Mouse (Mus musculus) spleen, adult 2 months (tissue): ENCODE data around the gene Hoxc9. TPM values are rescaled to one million over a fixed set of nuclear protein-coding genes. Genes with fewer than 3 reads are reported as not detected.

Experiments used
- DNase-seq, 2 experiments: peaks; one replicate each; pipeline versions ENCODE4 v3.0.0 to v3.0.0-alpha.2; 2012 to 2021; ENCODE audit warnings: low spot score in 2 of 2, low read depth in 1 of 2
- H3K27ac ChIP-seq: fragments of 200-500 bp; 2 replicates; pipeline ENCODE4 v1.5.1; 2012; ENCODE audit warnings: low read length, inconsistent platforms; ENCODE audit not compliant: insufficient read depth
- H3K27me3 ChIP-seq: fragments of 200-500 bp; 2 replicates; pipeline ENCODE4 v1.6.1; 2012; ENCODE audit warnings: mild to moderate bottlenecking, moderate library complexity, low read length, inconsistent platforms; ENCODE audit not compliant: control insufficient read depth, insufficient read depth
- H3K36me3 ChIP-seq: fragments of 200-500 bp; 2 replicates; pipeline ENCODE4 v1.6.1; 2012; ENCODE audit warnings: mild to moderate bottlenecking, low read length, inconsistent platforms; ENCODE audit not compliant: control insufficient read depth, insufficient read depth
- H3K4me1 ChIP-seq: fragments of 200-500 bp; 2 replicates; pipeline ENCODE4 v1.6.1; 2011; ENCODE audit warnings: inconsistent platforms; ENCODE audit not compliant: control insufficient read depth, insufficient read depth, insufficient read length
- H3K4me3 ChIP-seq: fragments of 200-500 bp; 2 replicates; pipeline ENCODE4 v1.5.1; 2011; ENCODE audit warnings: mild to moderate bottlenecking, inconsistent platforms; ENCODE audit not compliant: insufficient read depth, insufficient read length; ENCODE audit errors: extremely low read depth
- CTCF ChIP-seq: fragments of 200-500 bp; IDR thresholded peaks from 2 replicates; pipeline ENCODE4 v1.5.1; 2011; ENCODE audit warnings: mild to moderate bottlenecking, inconsistent platforms; ENCODE audit not compliant: insufficient read depth, insufficient read length, insufficient replicate concordance; ENCODE audit errors: extremely low read depth
- POLR2A ChIP-seq: fragments of 200-500 bp; IDR thresholded peaks from 2 replicates; pipeline ENCODE4 v1.6.1; 2011; ENCODE audit warnings: low read depth, low read length, inconsistent platforms
- WGBS: fragments of 180-500 bp; shearing (Covaris S2); methylation state at CpG from one replicate; pipeline ENCODE4 v1.1.7; 2018; 5-methylcytosine and 5-hydroxymethylcytosine counted together
- polyA plus RNA-seq: library from polyadenylated mRNA; depleted of rRNA; stranded (reverse); fragments of >200 nt; gene quantifications from 2 replicates; pipeline ENCODE4 v1.2.3, GENCODE M21; 2012

Hoxc9 gene
- polyA plus RNA-seq, 1 experiment, result not detected

DNA sequence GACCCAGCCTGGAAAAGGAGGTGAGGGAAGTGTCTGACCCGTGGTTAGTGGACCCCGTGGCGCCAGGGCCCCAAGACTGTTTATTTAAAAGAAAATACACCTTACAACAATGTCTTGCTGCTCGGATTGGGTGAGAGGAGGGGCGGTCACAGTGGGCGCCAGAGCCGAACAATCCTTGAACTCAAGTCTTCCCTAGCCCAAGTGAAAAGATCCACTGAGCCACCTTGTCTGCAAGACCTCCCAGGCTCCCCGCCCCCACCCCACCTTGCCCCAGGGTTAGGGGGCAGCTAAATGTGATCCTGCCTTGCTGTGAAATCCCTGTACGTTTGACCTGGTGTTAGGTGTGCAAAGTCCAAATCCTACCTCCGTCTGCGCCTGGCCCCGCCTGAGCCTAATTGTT, 19.3 kb upstream of the Hoxc9 start:
- WGBS, result 7% methylated on average over 12 of the region's 12 CpGs
- Histone ChIP-seq H3K4me1 (no peaks in the 10 kb centered on the region), H3K36me3 (no peaks in the 10 kb centered on the region), H3K4me3 (no peak overlapping the region), H3K27ac (no peak overlapping the region), H3K27me3 (peaks cover 50% of the 10 kb centered on the region)
- TF ChIP-seq CTCF (no peak), POLR2A (no peak)
- DNase-seq, result no peak

- no peak overlapping the region for H3K27ac ChIP-seq
- peaks cover 46% of the 10 kb centered on the region for H3K27me3 ChIP-seq
- H3K4me3 ChIP-seq, result no peak overlapping the region
- TF ChIP-seq CTCF, result no peak
- TF ChIP-seq POLR2A, result no peak
- WGBS, result 6% methylated on average over 13 of the region's 13 CpGs
- peaks cover 2% of the 10 kb centered on the region; the same call in 1 of the 2 replicates for H3K4me1 ChIP-seq
- no peak for DNase-seq
- no peaks in the 10 kb centered on the region for H3K36me3 ChIP-seq
Observed at GRCm38 (mm10) chr15:102959663-102960191, 16.5 kb upstream of the Hoxc9 start.

GRCm38 (mm10) chr15:102961728-102962127, 14.5 kb upstream of the Hoxc9 start:
- no peak for DNase-seq
- peaks cover 2% of the 10 kb centered on the region; the same call in 1 of the 2 replicates for H3K4me1 ChIP-seq
- no peak overlapping the region for H3K27ac ChIP-seq
- H3K27me3 ChIP-seq, result peaks cover 42% of the 10 kb centered on the region
- no peak for TF ChIP-seq CTCF
- TF ChIP-seq POLR2A, result no peak
- WGBS, result 9% methylated on average over 6 of the region's 6 CpGs
- H3K36me3 ChIP-seq, result no peaks in the 10 kb centered on the region
- H3K4me3 ChIP-seq, result no peak overlapping the region

DNA sequence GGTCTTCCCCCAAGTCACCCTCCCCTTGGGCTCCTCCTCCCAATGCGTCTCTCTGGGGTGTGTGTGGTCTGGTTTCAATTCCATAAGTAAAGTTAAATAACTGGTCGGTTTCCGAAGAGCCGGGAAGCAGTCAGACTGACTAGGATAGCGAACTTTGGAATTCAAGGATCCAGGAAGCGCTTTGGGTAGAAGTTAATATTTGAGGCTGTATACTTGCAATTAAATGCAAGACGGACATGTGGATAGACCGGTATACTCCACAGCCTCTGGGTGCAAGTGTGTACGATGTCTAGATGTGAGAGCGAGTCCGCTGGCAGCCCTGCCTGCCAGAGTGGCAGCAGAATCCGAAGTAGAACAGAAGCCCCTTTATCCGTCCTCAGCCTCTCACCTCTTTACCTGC, 13.7 kb upstream of the Hoxc9 start:
- no peaks in the 10 kb centered on the region for H3K36me3 ChIP-seq
- TF ChIP-seq POLR2A (no peak), CTCF (no peak)
- WGBS, result 12% methylated on average over 13 of the region's 13 CpGs
- H3K27ac ChIP-seq, result no peak overlapping the region
- peaks cover 2% of the 10 kb centered on the region; the same call in 1 of the 2 replicates for H3K4me1 ChIP-seq
- no peak overlapping the region for H3K4me3 ChIP-seq
- H3K27me3 ChIP-seq, result peaks cover 43% of the 10 kb centered on the region
- DNase-seq, result no peak

GRCm38 (mm10) chr15:102963259-102963658, 13.0 kb upstream of the Hoxc9 start:
- TF ChIP-seq POLR2A (no peak), CTCF (no peak)
- Histone ChIP-seq H3K4me3 (no peak overlapping the region), H3K27me3 (peaks cover 48% of the 10 kb centered on the region), H3K4me1 (peaks cover 2% of the 10 kb centered on the region; the same call in 1 of the 2 replicates), H3K27ac (no peak overlapping the region), H3K36me3 (no peaks in the 10 kb centered on the region)
- WGBS, result 16% methylated on average over 8 of the region's 8 CpGs
- no peak for DNase-seq

DNA sequence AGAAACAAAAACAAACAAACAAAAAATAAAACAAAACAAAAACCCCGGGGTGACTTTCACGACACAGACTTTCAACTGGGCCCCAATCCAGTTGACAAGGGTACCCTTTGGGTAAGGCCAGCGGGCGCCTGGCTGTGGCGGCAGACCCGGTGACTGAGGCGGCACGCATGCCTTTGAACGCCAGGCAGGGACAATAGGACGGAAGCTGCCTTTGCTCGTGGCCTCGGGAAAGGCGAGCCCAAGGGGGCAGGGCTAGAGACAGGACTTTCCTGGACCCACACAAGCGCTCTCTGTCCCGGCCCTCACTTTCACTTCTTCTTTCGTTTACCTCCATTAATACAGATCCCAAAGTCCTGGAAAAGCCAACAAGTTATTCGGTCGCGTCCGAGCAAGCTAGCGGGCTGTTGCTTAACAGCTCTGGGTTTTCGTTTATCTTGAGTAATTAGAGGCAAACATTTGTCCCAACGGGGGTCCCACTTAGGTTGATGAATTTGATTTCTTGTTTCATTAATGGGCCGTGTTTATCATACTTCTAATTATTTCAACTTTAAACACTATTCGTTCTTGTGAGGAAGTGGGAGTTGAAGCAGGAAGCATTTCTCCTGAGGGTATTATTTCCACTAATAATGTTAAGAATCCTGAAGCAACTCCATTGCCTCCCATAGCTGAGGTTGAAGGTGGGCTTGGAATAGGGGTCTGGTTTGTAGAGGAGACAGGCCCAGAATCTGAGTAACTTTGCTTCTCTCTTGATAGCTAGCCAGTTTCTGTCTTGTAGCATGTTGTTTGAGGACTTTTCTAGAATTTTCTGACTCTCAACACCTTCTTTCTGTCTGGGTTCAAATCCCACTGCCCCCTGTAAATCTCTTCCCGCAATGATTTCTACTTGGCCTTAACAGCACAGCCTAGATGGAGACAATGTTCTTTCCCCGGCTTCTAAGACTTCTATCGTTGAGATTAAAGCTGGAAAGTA, 12.3 kb upstream of the Hoxc9 start:
- H3K27me3 ChIP-seq, result peaks cover 50% of the 10 kb centered on the region
- 5% methylated on average over 28 of the region's 28 CpGs for WGBS
- TF ChIP-seq CTCF (no peak), POLR2A (no peak)
- H3K36me3 ChIP-seq, result no peaks in the 10 kb centered on the region
- no peak overlapping the region for H3K4me3 ChIP-seq
- DNase-seq, result no peak
- no peak overlapping the region for H3K27ac ChIP-seq
- H3K4me1 ChIP-seq, result peaks cover 2% of the 10 kb centered on the region; the same call in 1 of the 2 replicates
